Mouse (Mus musculus) c-Kit-positive CD71-positive TER-119-positive erythroid progenitor cells, embryonic 14.5 days (primary cell): Measurements from ENCODE around the gene Alkbh7.
A peak's percentile ranks its signal among the peaks of the same experiment; 100 is the strongest.

ENCODE experiments used
- DNase-seq: peaks from one replicate; pipeline ENCODE4 v3.0.0-alpha.2; 2013; ENCODE audit warnings: low spot score

Alkbh7 gene

GRCm38 (mm10) chr17:56986105-56986805 is 10.9 kb upstream of the Alkbh7 start:
- DNase-seq = no peak

- DNase-seq = no peak
These were observed 8.7 kb upstream of the Alkbh7 start for GRCm38 (mm10) chr17:56988441-56988840.

GRCm38 (mm10) chr17:56988921-56989430 is 8.2 kb upstream of the Alkbh7 start:
- no peak for DNase-seq

- DNase-seq = no peak
These were observed 7.5 kb upstream of the Alkbh7 start for GRCm38 (mm10) chr17:56989467-56990114.

GRCm38 (mm10) chr17:56990115-56990746 is 6.9 kb upstream of the Alkbh7 start, which contains the start of gene Clpp:
Gene Clpp, plus strand, starts transcription at chr17:56990305.
- DNase-seq = peak; percentile 93

GRCm38 (mm10) chr17:56990966-56991365 is 6.2 kb upstream of the Alkbh7 start:
- DNase-seq = no peak

GRCm38 (mm10) chr17:56995046-56995445 is 2.1 kb upstream of the Alkbh7 start:
- DNase-seq = no peak

GRCm38 (mm10) chr17:56996506-56996905 is 633 bp upstream of the Alkbh7 start:
- no peak for DNase-seq

- DNase-seq = no peak
These were observed 2.3 kb downstream of the Alkbh7 start for GRCm38 (mm10) chr17:56999414-56999813.

- DNase-seq = no peak
These were observed 3.0 kb downstream of the Alkbh7 start, which contains the start of gene Pspn for GRCm38 (mm10) chr17:56999968-57000609. Gene Pspn, minus strand, starts transcription at chr17:57000018.

- DNase-seq = no peak
These were observed 4.1 kb downstream of the Alkbh7 start for GRCm38 (mm10) chr17:57001228-57001627.

GRCm38 (mm10) chr17:57003994-57004393 is 6.9 kb downstream of the Alkbh7 start:
- peak; percentile 52 for DNase-seq

- no peak for DNase-seq
These were observed 10.2 kb downstream of the Alkbh7 start for GRCm38 (mm10) chr17:57007137-57007905.

- no peak for DNase-seq
These were observed 13.7 kb downstream of the Alkbh7 start for GRCm38 (mm10) chr17:57010911-57011235.

- DNase-seq = peak; percentile 98
These were observed 14.3 kb downstream of the Alkbh7 start, which contains the start of the genes Gtf2f1 and Gm17949 for GRCm38 (mm10) chr17:57011236-57012141. Gene Gtf2f1, minus strand, starts transcription at chr17:57011288. Gene Gm17949, plus strand, starts transcription at chr17:57011469.

- peak; percentile 42 for DNase-seq
These were observed 15.2 kb downstream of the Alkbh7 start for GRCm38 (mm10) chr17:57012245-57012795.

GRCm38 (mm10) chr17:57019693-57020092 is 22.6 kb downstream of the Alkbh7 start:
- peak; percentile 74 for DNase-seq

GRCm38 (mm10) chr17:57020960-57021359 is 23.8 kb downstream of the Alkbh7 start:
- no peak for DNase-seq

GRCm38 (mm10) chr17:57027471-57027870 is 30.3 kb downstream of the Alkbh7 start:
- peak; percentile 46 for DNase-seq

GRCm38 (mm10) chr17:57029691-57030090 is 32.6 kb downstream of the Alkbh7 start:
- DNase-seq = peak; percentile 65
